ENCODE assay signal across 20 mouse cellular contexts in the genomic region with DNA sequence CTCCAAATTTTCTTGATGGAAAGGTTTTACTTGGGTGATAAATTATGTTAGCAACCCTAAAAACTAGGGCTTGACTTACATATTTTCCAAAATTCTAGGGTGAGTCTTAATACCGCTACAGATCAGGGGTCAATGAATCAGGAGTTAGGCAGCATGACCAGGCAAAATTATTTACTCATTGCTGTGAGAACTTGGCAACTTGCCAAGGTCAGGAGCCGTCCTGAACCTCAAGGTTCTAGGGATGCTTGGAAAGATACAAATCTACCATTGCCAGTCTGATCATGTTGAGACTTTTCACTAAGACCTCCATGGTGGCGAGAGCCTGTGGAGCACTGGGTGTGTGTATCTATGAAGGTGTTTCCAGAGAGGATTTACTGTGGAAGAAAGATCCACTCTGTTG. TPM values are rescaled to one million over a fixed set of nuclear protein-coding genes. Genes with fewer than 3 reads are reported as not detected.
DNase-seq lines count a peak whose midpoint lies in the region; ATAC-seq and TF ChIP-seq lines count a peak whose summit lies in the region.
"Had no signal": no experiment of that assay in that cellular context is flagged by ENCODE, and none has a peak within 500 bp of the region (broad histone marks: within the 10 kb centered on the region; RNA-seq: fewer than 3 reads in every experiment).

No protein-coding gene starts in this region.

- H3K9me3 ChIP-seq in hindbrain, embryonic 10.5 days: no peaks in the 10 kb centered on the region
- no peaks in the 10 kb centered on the region for H3K9me3 ChIP-seq in hindbrain, postnatal 0 days (ENCODE audit: low read length)
- no peaks in the 10 kb centered on the region for H3K9me3 ChIP-seq in kidney, embryonic 15.5 days (replicated peaks)
- H3K9me3 ChIP-seq: embryonic facial prominence, embryonic 13.5 days; heart, embryonic 13.5 days had no signal

- peaks cover 3% of the 10 kb centered on the region; the same call in 1 of the 2 replicates for H3K27me3 ChIP-seq in hindbrain, embryonic 10.5 days (ENCODE audit: insufficient read depth, poor library complexity, severe bottlenecking)
- no peaks in the 10 kb centered on the region for H3K27me3 ChIP-seq in hindbrain, postnatal 0 days (ENCODE audit: insufficient read depth, low read length)
- H3K27me3 ChIP-seq in kidney, embryonic 15.5 days: no peaks in the 10 kb centered on the region
- H3K27me3 ChIP-seq: embryonic facial prominence, embryonic 13.5 days had no signal

- no peak for TF ChIP-seq CTCF in hindbrain, postnatal 0 days (IDR thresholded peaks at IDR 0.05; ENCODE audit: low read depth)
- no peak for TF ChIP-seq CTCF in brain, embryonic 14.5 days (IDR thresholded peaks at IDR 0.05; ENCODE audit: borderline replicate concordance, extremely low read depth, insufficient read depth, insufficient read length)

- no peak overlapping the region for H3K4me3 ChIP-seq in hindbrain, embryonic 10.5 days
- H3K4me3 ChIP-seq in hindbrain, postnatal 0 days (ENCODE audit: low read length): no peak overlapping the region
- no peak overlapping the region for H3K4me3 ChIP-seq in kidney, embryonic 15.5 days (replicated peaks)
- H3K4me3 ChIP-seq: embryonic facial prominence, embryonic 13.5 days; heart, embryonic 13.5 days; layer of hippocampus, adult 2 months had no signal

- H3K27ac ChIP-seq in hindbrain, embryonic 10.5 days: peak overlapping the region; percentile 80
- H3K27ac ChIP-seq in hindbrain, postnatal 0 days: no peak overlapping the region
- H3K27ac ChIP-seq in kidney, embryonic 15.5 days: no peak overlapping the region
- H3K27ac ChIP-seq: embryonic facial prominence, embryonic 13.5 days; heart, embryonic 13.5 days; kidney, postnatal 0 days; layer of hippocampus, adult 2 months; liver, embryonic 14.5 days had no signal

- peaks cover 20% of the 10 kb centered on the region for H3K4me1 ChIP-seq in hindbrain, embryonic 10.5 days (replicated peaks)
- H3K4me1 ChIP-seq in hindbrain, postnatal 0 days (ENCODE audit: insufficient read depth, low read length): no peaks in the 10 kb centered on the region
- peaks cover 12% of the 10 kb centered on the region; the same call in 1 of the 2 replicates for H3K4me1 ChIP-seq in kidney, embryonic 15.5 days

- no peak for TF ChIP-seq POLR2A in brain, embryonic 14.5 days (IDR thresholded peaks at IDR 0.05; ENCODE audit: borderline replicate concordance, extremely low read depth, insufficient read depth, insufficient read length, poor library complexity, severe bottlenecking)

- 83% methylated on average over 3 of the region's 3 CpGs for WGBS in hindbrain, embryonic 10.5 days
- WGBS in hindbrain, postnatal 0 days: 50% methylated on average over 3 of the region's 3 CpGs
- 65% methylated on average over 3 of the region's 3 CpGs for WGBS in kidney, embryonic 15.5 days

- no peaks in the 10 kb centered on the region for H3K36me3 ChIP-seq in hindbrain, embryonic 10.5 days
- H3K36me3 ChIP-seq in hindbrain, postnatal 0 days (ENCODE audit: insufficient read depth, low read length): no peaks in the 10 kb centered on the region
- H3K36me3 ChIP-seq in kidney, embryonic 15.5 days: no peaks in the 10 kb centered on the region
- H3K36me3 ChIP-seq: embryonic facial prominence, embryonic 13.5 days; heart, embryonic 13.5 days had no signal

- no peak overlapping the region for H3K9ac ChIP-seq in hindbrain, postnatal 0 days (replicated peaks; ENCODE audit: low read length)
- no peak overlapping the region for H3K9ac ChIP-seq in kidney, embryonic 15.5 days
- H3K9ac ChIP-seq: embryonic facial prominence, embryonic 13.5 days; heart, embryonic 13.5 days; liver, embryonic 14.5 days had no signal

- no peak overlapping the region for H3K4me2 ChIP-seq in hindbrain, postnatal 0 days (ENCODE audit: low read depth, low read length)
- H3K4me2 ChIP-seq in kidney, embryonic 15.5 days: no peak overlapping the region
- H3K4me2 ChIP-seq: heart, embryonic 13.5 days had no signal

- DNase-seq in hindbrain, embryonic 10.5 days (ENCODE audit: low spot score): no peak
- DNase-seq in hindbrain, postnatal 0 days (ENCODE audit: low spot score): no peak
- peak; percentile 31 for DNase-seq in retina, postnatal 1 day
- DNase-seq in retina, embryonic 14.5 days (ENCODE audit: low spot score): no peak
- peak; percentile 12 for DNase-seq in brain, embryonic 14.5 days (ENCODE audit: low read depth)
- DNase-seq in kidney, adult 9 months: no peak
- DNase-seq: cerebellum, adult 8-10 months; heart, postnatal 4 days had no signal

- no peak for ATAC-seq in hindbrain, postnatal 0 days
- no peak for ATAC-seq in kidney, embryonic 15.5 days (replicated peaks; ENCODE audit: low FRiP score)
- ATAC-seq: intestine, embryonic 16.5 days had no signal

RNA-seq across cellular contexts. Expression of a gene that starts 11.5 kb away (rescaled TPM):
- 0.65 and 0.71 TPM in 2 replicates for polyA plus RNA-seq in hindbrain, embryonic 10.5 days (2016; fragmentation: Nextera tagmentation; extraction: Ambion mirVana)
- total RNA-seq in hindbrain, postnatal 0 days (2014; rRNA removed): 1.4 and 3.7 TPM in 2 replicates
- polyA plus RNA-seq in hindbrain, postnatal 0 days (2015; fragmentation: Nextera tagmentation; extraction: Ambion mirVana): 1.8 TPM in 2 replicates
- polyA plus RNA-seq in brain, embryonic 14.5 days (2012; rRNA removed): 1.6 and 2.2 TPM in 2 replicates
- 0.59 and 0.84 TPM in 2 replicates for polyA plus RNA-seq in kidney, embryonic 15.5 days (2015; fragmentation: Nextera tagmentation; extraction: Ambion mirVana)
- total RNA-seq: common myeloid progenitor, adult 5-6 weeks; gastrocnemius, adult 18-20 months; heart, postnatal 4 days had no signal
- polyA plus RNA-seq: liver, embryonic 14.5 days had no signal

RNA-seq across cellular contexts. Expression of a gene that starts 32.2 kb away (rescaled TPM):
- 0.24 TPM in 1 of 2 replicates, not detected in the other for polyA plus RNA-seq in hindbrain, embryonic 10.5 days (2016; fragmentation: Nextera tagmentation; extraction: Ambion mirVana)
- total RNA-seq in hindbrain, postnatal 0 days (2014; rRNA removed): not detected in 2 replicates
- polyA plus RNA-seq in hindbrain, postnatal 0 days (2015; fragmentation: Nextera tagmentation; extraction: Ambion mirVana): not detected in 2 replicates
- polyA plus RNA-seq in brain, embryonic 14.5 days (2012; rRNA removed): not detected in 2 replicates
- polyA plus RNA-seq in kidney, embryonic 15.5 days (2015; fragmentation: Nextera tagmentation; extraction: Ambion mirVana): 0.16 and 0.21 TPM in 2 replicates
- total RNA-seq: common myeloid progenitor, adult 5-6 weeks; gastrocnemius, adult 18-20 months; granulocyte monocyte progenitor cell, adult 5-6 weeks; heart, postnatal 4 days; layer of hippocampus, adult 2 months; left cerebral cortex, adult 18-20 months had no signal
- polyA plus RNA-seq: heart, embryonic 13.5 days; intestine, embryonic 16.5 days; limb, embryonic 11.5 days; liver, embryonic 14.5 days had no signal

Comparison
In these comparisons a context has a peak if more than half of its experiments do, and no peak if none do; other contexts are left out.
1. DNase-seq: peak in retina, postnatal 1 day (single experiment) and brain, embryonic 14.5 days (single experiment); none in hindbrain, embryonic 10.5 days (single experiment), hindbrain, postnatal 0 days (single experiment), retina, embryonic 14.5 days (single experiment) and kidney, adult 9 months (single experiment).